Mouse (Mus musculus): ENCODE results near the gene Vapb. TPM values are rescaled to one million over a fixed set of nuclear protein-coding genes. Genes with fewer than 3 reads are reported as not detected.

Gene Vapb
- polyA plus RNA-seq, 1 experiment from 2014 or later: 8.8 TPM

DNA sequence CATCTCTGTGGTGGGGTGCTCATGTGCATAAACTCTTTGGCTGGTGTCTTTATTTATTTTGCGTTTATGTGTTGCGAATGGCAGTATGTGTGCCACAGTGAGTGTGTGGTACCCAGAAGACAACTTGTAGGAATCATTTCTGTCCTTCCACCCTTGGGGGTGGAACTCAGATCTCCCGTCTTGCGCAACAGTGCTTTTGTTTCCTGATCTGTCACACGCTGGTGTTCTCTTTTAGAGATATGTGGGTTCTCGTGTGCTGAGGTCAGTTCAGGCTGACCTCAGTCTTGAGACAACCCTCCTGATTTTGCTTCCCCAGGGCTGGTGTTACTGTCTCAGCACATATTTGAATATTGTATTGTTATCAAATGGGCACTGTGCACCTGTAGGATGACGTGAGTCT, 1.8 kb downstream of the Vapb start:
- H3K27me3 ChIP-seq (ENCODE audit: insufficient read depth, low read length): no peaks in the 10 kb centered on the region
- no peak for TF ChIP-seq CTCF (IDR thresholded peaks at IDR 0.05; ENCODE audit: low read depth)
- H3K4me3 ChIP-seq (ENCODE audit: low read depth, low read length): no peak overlapping the region
- 85% methylated on average over 7 of the region's 7 CpGs for WGBS
- H3K4me2 ChIP-seq: 0 out of 2 replicates have a peak overlapping the region, but pooled peaks have one; percentile 3
- DNase-seq (no peak), ATAC-seq (ENCODE audit: insufficient read depth) (no peak)
- no peak overlapping the region for H3K9ac ChIP-seq
- H3K27ac ChIP-seq (ENCODE audit: low read depth): no peak overlapping the region
- peaks cover 5% of the 10 kb centered on the region for H3K4me1 ChIP-seq (ENCODE audit: insufficient read depth)
- H3K36me3 ChIP-seq (ENCODE audit: insufficient read depth): 0 out of 2 replicates have a peak, but pooled peaks cover 3% of the 10 kb centered on the region
- H3K9me3 ChIP-seq (ENCODE audit: low read depth, low read length): no peaks in the 10 kb centered on the region

GRCm38 (mm10) chr2:173742090-173742489, 4.8 kb downstream of the Vapb start:
- Histone ChIP-seq H3K36me3 (ENCODE audit: insufficient read depth) (0 out of 2 replicates have a peak, but pooled peaks cover 3% of the 10 kb centered on the region), H3K4me1 (ENCODE audit: insufficient read depth) (peaks cover 5% of the 10 kb centered on the region), H3K27ac (ENCODE audit: low read depth) (no peak overlapping the region), H3K9ac (no peak overlapping the region), H3K4me3 (ENCODE audit: low read depth, low read length) (no peak overlapping the region), H3K9me3 (ENCODE audit: low read depth, low read length) (no peaks in the 10 kb centered on the region), H3K27me3 (ENCODE audit: insufficient read depth, low read length) (no peaks in the 10 kb centered on the region), H3K4me2 (no peak overlapping the region)
- no peak for ATAC-seq (ENCODE audit: insufficient read depth)
- WGBS: 53% methylated on average over 13 of the region's 13 CpGs
- no peak for DNase-seq
- no peak for TF ChIP-seq CTCF (IDR thresholded peaks at IDR 0.05; ENCODE audit: low read depth)

GRCm38 (mm10) chr2:173742744-173743143, 5.4 kb downstream of the Vapb start:
- no peak for TF ChIP-seq CTCF (IDR thresholded peaks at IDR 0.05; ENCODE audit: low read depth)
- Histone ChIP-seq H3K27ac (ENCODE audit: low read depth) (no peak overlapping the region), H3K9ac (no peak overlapping the region)

GRCm38 (mm10) chr2:173744070-173744815, 6.9 kb downstream of the Vapb start:
- Histone ChIP-seq H3K4me2 (no peak overlapping the region), H3K9me3 (ENCODE audit: low read depth, low read length) (no peaks in the 10 kb centered on the region), H3K36me3 (ENCODE audit: insufficient read depth) (0 out of 2 replicates have a peak, but pooled peaks cover 3% of the 10 kb centered on the region), H3K27me3 (ENCODE audit: insufficient read depth, low read length) (no peaks in the 10 kb centered on the region), H3K4me1 (ENCODE audit: insufficient read depth) (no peaks in the 10 kb centered on the region; the same call in 1 of the 2 replicates), H3K27ac (ENCODE audit: low read depth) (no peak overlapping the region), H3K4me3 (ENCODE audit: low read depth, low read length) (no peak overlapping the region), H3K9ac (no peak overlapping the region)
- 86% methylated on average over 7 of the region's 7 CpGs for WGBS
- TF ChIP-seq CTCF (IDR thresholded peaks at IDR 0.05; ENCODE audit: low read depth): no peak
- ATAC-seq (ENCODE audit: insufficient read depth): no peak
- no peak for DNase-seq

More at GRCm38 (mm10) chr2:173742744-173743143, 5.4 kb downstream of the Vapb start:
- Histone ChIP-seq H3K4me3 (ENCODE audit: low read depth, low read length) (no peak overlapping the region), H3K4me2 (no peak overlapping the region), H3K27me3 (ENCODE audit: insufficient read depth, low read length) (no peaks in the 10 kb centered on the region), H3K9me3 (ENCODE audit: low read depth, low read length) (no peaks in the 10 kb centered on the region), H3K4me1 (ENCODE audit: insufficient read depth) (peaks cover 5% of the 10 kb centered on the region), H3K36me3 (ENCODE audit: insufficient read depth) (0 out of 2 replicates have a peak, but pooled peaks cover 3% of the 10 kb centered on the region)
- whole genome bisulfite sequencing: 87% methylated on average over 9 of the region's 9 CpGs
- DNase-seq: no peak
- ATAC-seq (ENCODE audit: insufficient read depth): no peak

GRCm38 (mm10) chr2:173748961-173749659, 11.8 kb downstream of the Vapb start:
- WGBS: 75% methylated on average over 2 of the region's 2 CpGs
- Histone ChIP-seq H3K36me3 (ENCODE audit: insufficient read depth) (no peaks in the 10 kb centered on the region), H3K27ac (ENCODE audit: low read depth) (0 out of 2 replicates have a peak overlapping the region, but pooled peaks have one; percentile 34), H3K4me3 (ENCODE audit: low read depth, low read length) (no peak overlapping the region), H3K9me3 (ENCODE audit: low read depth, low read length) (no peaks in the 10 kb centered on the region), H3K9ac (no peak overlapping the region), H3K4me2 (no peak overlapping the region), H3K27me3 (ENCODE audit: insufficient read depth, low read length) (no peaks in the 10 kb centered on the region), H3K4me1 (ENCODE audit: insufficient read depth) (no peaks in the 10 kb centered on the region)
- TF ChIP-seq CTCF (IDR thresholded peaks at IDR 0.05; ENCODE audit: low read depth): no peak
- peak; percentile 52; the same call in 1 of the 2 replicates for ATAC-seq (ENCODE audit: insufficient read depth)
- peak; percentile 53 for DNase-seq

- Histone ChIP-seq H3K9me3 (ENCODE audit: low read depth, low read length) (no peaks in the 10 kb centered on the region), H3K9ac (no peak overlapping the region), H3K36me3 (ENCODE audit: insufficient read depth) (no peaks in the 10 kb centered on the region), H3K27ac (ENCODE audit: low read depth) (no peak overlapping the region), H3K4me2 (no peak overlapping the region), H3K4me1 (ENCODE audit: insufficient read depth) (no peaks in the 10 kb centered on the region), H3K27me3 (ENCODE audit: insufficient read depth, low read length) (no peaks in the 10 kb centered on the region), H3K4me3 (ENCODE audit: low read depth, low read length) (no peak overlapping the region)
- no peak for DNase-seq
- 74% methylated on average over 8 of the region's 8 CpGs for WGBS
- TF ChIP-seq CTCF (IDR thresholded peaks at IDR 0.05; ENCODE audit: low read depth): no peak
- no peak for ATAC-seq (ENCODE audit: insufficient read depth)
These were observed 18.3 kb downstream of the Vapb start for GRCm38 (mm10) chr2:173755433-173756144.

Data from lung, embryonic 14.5 days (tissue).